Mouse (Mus musculus) sigmoid colon, adult 10 weeks (tissue): ENCODE measurements around the gene Cmc2. TPM values are rescaled to one million over a fixed set of nuclear protein-coding genes. Genes with fewer than 3 reads are reported as not detected.

Source experiments
- polyA plus RNA-seq: library from polyadenylated mRNA; stranded (reverse); fragments of 350-450 nt; fragmentation: Illumina TruSeq; extraction: RNeasy Lipid Tissue Mini Kit (QIAGEN cat#74804); gene quantifications from one replicate; pipeline ENCODE4 v1.2.3, GENCODE M21; 2014; ENCODE audit warnings: low read depth, low replicate concordance

The Cmc2 gene
- polyA plus RNA-seq: 6.2 TPM

GRCm38 (mm10) chr8:116921337-116922059 lies at the start of gene Cmc2, which contains the start of gene Cenpn:
TSS of gene Cmc2 (minus strand) at chr8:116921455.
TSS of gene Cenpn (plus strand) at chr8:116921730.

GRCm38 (mm10) chr8:116943161-116943554 lies 21.9 kb upstream of the Cmc2 start, which contains the start of gene Atmin:
TSS of gene Atmin (plus strand) at chr8:116943393.

Other genes starting within 250 kb of the Cmc2 start
- 0.16 TPM for gene Cdyl2, start 188.5 kb downstream of the Cmc2 start, polyA plus RNA-seq
- gene Cenpn, start 275 bp upstream of the Cmc2 start, polyA plus RNA-seq: 2.4 TPM
- 10.7 TPM for gene Atmin, start 21.9 kb upstream of the Cmc2 start, polyA plus RNA-seq
- gene 1700030J22Rik, start 57.5 kb upstream of the Cmc2 start, polyA plus RNA-seq: 0.79 TPM
- gene Gcsh, start 72.1 kb upstream of the Cmc2 start, polyA plus RNA-seq: 63.7 TPM
- not detected for gene Pkd1l2, start 161.0 kb upstream of the Cmc2 start, polyA plus RNA-seq
- 1.5 TPM for gene Bco1, start 174.4 kb upstream of the Cmc2 start, polyA plus RNA-seq
- gene Gan, start 236.7 kb upstream of the Cmc2 start, polyA plus RNA-seq: 8.3 TPM